Mouse (Mus musculus): ENCODE measurements around the gene Gli2. TPM values are rescaled to one million over a fixed set of nuclear protein-coding genes. Genes with fewer than 3 reads are reported as not detected.

Gene Gli2
- polyA plus RNA-seq, 1 experiment, result 0.65 TPM

DNA sequence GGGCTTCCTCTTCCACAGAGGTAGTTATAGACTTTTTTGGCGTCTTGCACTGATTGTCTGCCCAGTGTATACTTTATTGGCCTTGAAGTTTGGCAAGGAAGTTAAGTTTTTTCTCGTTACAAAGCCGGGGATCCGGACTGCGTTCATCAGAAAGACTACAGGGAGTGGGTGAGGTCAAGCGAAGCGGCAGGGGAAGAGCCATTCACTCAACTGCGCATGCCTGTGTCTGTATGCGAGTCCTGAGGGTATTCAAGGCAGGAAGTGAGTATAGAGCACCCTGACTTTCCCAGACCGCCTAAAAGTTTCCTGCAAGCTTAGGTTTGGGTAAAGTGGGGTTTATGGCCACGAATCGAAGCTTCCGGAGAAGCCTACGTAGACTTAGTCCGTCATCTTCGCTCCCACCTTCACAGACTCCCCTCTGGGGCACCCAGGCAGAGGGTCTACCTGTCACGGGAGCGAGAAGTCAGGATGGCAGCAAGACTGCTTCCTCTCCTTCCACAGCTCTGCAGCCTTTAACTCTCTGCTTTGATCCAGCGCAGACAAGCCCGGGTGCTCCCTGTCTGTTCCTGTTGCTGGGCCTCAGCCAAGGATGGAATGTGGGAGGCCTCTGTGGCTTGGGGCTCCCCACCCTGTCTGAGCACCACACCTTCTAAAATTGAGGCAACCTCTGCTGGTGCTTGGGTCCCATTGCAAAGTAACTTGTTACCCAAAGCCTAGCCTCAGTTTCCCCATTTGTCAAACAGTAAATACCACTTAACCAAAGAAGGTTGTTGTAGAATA lies 11.7 kb upstream of the Gli2 start:
- no peak overlapping the region for H3ac ChIP-seq (ENCODE audit: control insufficient read depth, insufficient read length)
- peaks cover 39% of the 10 kb centered on the region for H3K27me3 ChIP-seq (ENCODE audit: control insufficient read depth, insufficient read depth, insufficient read length)
- no peaks in the 10 kb centered on the region for H3K79me2 ChIP-seq (ENCODE audit: control insufficient read depth, insufficient read depth)
- H3K4me2 ChIP-seq (ENCODE audit: low read depth), result no peak overlapping the region
- TF ChIP-seq REST (IDR thresholded peaks at IDR 0.05; ENCODE audit: insufficient read depth, insufficient read length), result no peak
- TF ChIP-seq MYOD1 (IDR thresholded peaks at IDR 0.05; ENCODE audit: control insufficient read depth in 1 of 3, insufficient read length in 2 of 3, low read depth in 2 of 3), result no peak
- no peaks in the 10 kb centered on the region for H3K36me3 ChIP-seq (ENCODE audit: control insufficient read depth, insufficient read depth)
- H3K4me3 ChIP-seq, result no peak overlapping the region

DNA sequence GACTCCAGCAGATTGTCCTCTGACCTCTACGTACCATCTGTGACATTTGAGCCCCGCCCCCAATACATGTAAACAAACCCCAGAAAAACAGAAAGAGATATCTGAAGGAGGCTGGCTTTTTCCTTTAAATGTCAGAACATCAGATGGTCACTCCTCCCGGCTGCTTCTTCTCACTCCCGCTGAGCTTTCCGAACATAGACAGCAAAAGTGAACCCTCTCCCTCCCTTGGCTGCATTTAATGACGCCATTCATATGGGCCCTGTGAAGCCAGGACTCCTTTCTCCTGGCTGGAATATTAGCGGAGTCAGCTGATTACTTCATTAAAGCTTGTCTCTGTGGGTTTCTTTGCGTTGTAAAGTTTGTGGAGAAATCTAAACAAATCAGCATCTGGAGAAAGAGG lies 3.1 kb upstream of the Gli2 start:
- no peak for TF ChIP-seq SRF (IDR thresholded peaks at IDR 0.05; ENCODE audit: control insufficient read depth, insufficient read length, low read depth)
- no peak for TF ChIP-seq USF1 (IDR thresholded peaks at IDR 0.05; ENCODE audit: low read depth)
- no peak for TF ChIP-seq MYOG (IDR thresholded peaks at IDR 0.05; ENCODE audit: control insufficient read depth in 1 of 3, insufficient read depth in 1 of 3, insufficient read length in 2 of 3, low read depth in 2 of 3)
- no peak for TF ChIP-seq E2F4 (IDR thresholded peaks at IDR 0.05; ENCODE audit: insufficient read depth)
- no peak for TF ChIP-seq MAX (IDR thresholded peaks at IDR 0.05; ENCODE audit: low read depth)
- TF ChIP-seq POLR2AphosphoS2 (IDR thresholded peaks at IDR 0.05; ENCODE audit: insufficient read length, low read depth), result no peak
- no peak for TF ChIP-seq POLR2A (IDR thresholded peaks at IDR 0.05; ENCODE audit: insufficient read length, low read depth)
- no peak for TF ChIP-seq MYOD1 (IDR thresholded peaks at IDR 0.05; ENCODE audit: control insufficient read depth in 1 of 3, insufficient read length in 2 of 3, low read depth in 2 of 3)
- TF ChIP-seq TCF12 (IDR thresholded peaks at IDR 0.05; ENCODE audit: insufficient read depth, poor library complexity, severe bottlenecking), result no peak
- TF ChIP-seq REST (IDR thresholded peaks at IDR 0.05; ENCODE audit: insufficient read depth, insufficient read length), result no peak
- Histone ChIP-seq H3K4me3 (no peak overlapping the region), H3K4me2 (ENCODE audit: low read depth) (no peak overlapping the region), H3K36me3 (ENCODE audit: control insufficient read depth, insufficient read depth) (no peaks in the 10 kb centered on the region), H3ac (ENCODE audit: control insufficient read depth, insufficient read length) (no peak overlapping the region), H3K79me2 (ENCODE audit: control insufficient read depth, insufficient read depth) (no peaks in the 10 kb centered on the region), H3K27me3 (ENCODE audit: control insufficient read depth, insufficient read depth, insufficient read length) (peaks cover 22% of the 10 kb centered on the region)

DNA sequence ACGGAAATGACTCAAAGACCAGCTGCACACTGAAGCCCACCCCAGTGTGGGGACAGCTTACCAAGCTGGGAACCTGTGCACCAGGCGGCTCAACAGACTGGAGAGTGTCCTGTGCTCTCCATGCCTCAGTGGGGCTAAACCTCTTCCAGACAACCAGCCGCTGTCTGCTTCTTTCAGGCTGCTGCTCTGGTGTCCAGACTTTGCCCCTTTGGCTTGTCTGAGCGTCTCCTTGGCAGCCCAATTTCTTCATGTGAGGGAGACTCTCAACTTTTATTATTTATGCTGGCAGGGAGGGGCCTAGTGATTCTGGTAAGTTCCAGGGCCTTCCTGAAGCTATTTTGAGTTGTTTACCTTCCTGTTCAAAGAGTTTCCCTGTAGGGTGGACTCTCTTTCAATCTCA lies 2.4 kb upstream of the Gli2 start:
- H3K4me3 ChIP-seq, result no peak overlapping the region
- H3K79me2 ChIP-seq (ENCODE audit: control insufficient read depth, insufficient read depth), result no peaks in the 10 kb centered on the region
- no peak for TF ChIP-seq POLR2A (IDR thresholded peaks at IDR 0.05; ENCODE audit: insufficient read length, low read depth)
- no peak for TF ChIP-seq REST (IDR thresholded peaks at IDR 0.05; ENCODE audit: insufficient read depth, insufficient read length)
- no peak for TF ChIP-seq MYOG (IDR thresholded peaks at IDR 0.05; ENCODE audit: control insufficient read depth in 1 of 3, insufficient read depth in 1 of 3, insufficient read length in 2 of 3, low read depth in 2 of 3)
- no peak overlapping the region for H3K4me2 ChIP-seq (ENCODE audit: low read depth)
- H3K36me3 ChIP-seq (ENCODE audit: control insufficient read depth, insufficient read depth), result no peaks in the 10 kb centered on the region
- peaks cover 22% of the 10 kb centered on the region for H3K27me3 ChIP-seq (ENCODE audit: control insufficient read depth, insufficient read depth, insufficient read length)
- no peak overlapping the region for H3ac ChIP-seq (ENCODE audit: control insufficient read depth, insufficient read length)

DNA sequence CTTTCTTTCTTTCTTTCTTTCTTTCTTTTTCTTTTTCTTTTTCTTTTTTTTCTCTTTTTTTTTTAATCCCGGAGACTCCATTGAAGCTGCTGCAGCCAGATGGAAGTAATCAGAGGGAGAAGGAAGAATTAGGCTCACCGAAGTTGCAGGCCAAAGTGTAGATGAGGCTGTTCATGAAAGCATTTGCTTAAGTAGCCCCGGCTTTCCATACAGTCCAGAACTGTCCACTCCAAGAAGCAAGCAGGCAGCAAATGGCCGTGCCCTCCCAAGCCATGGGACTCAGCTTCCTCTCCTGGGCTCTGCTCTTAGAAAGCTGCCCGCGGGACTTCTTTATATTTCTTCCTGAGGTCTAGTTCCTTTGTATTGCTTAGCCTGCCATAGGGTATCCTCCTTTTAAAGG lies 1.0 kb upstream of the Gli2 start:
- peak overlapping the region; percentile 24 for H3K4me3 ChIP-seq
- no peak overlapping the region for H3ac ChIP-seq (ENCODE audit: control insufficient read depth, insufficient read length)
- no peak for TF ChIP-seq POLR2AphosphoS2 (IDR thresholded peaks at IDR 0.05; ENCODE audit: insufficient read length, low read depth)
- TF ChIP-seq MAX (IDR thresholded peaks at IDR 0.05; ENCODE audit: low read depth), result no peak
- TF ChIP-seq REST (IDR thresholded peaks at IDR 0.05; ENCODE audit: insufficient read depth, insufficient read length), result no peak
- no peak for TF ChIP-seq POLR2A (IDR thresholded peaks at IDR 0.05; ENCODE audit: insufficient read length, low read depth)
- TF ChIP-seq CEBPB (IDR thresholded peaks at IDR 0.05; ENCODE audit: insufficient read depth, poor library complexity, severe bottlenecking), result no peak
- no peak for TF ChIP-seq SRF (IDR thresholded peaks at IDR 0.05; ENCODE audit: control insufficient read depth, insufficient read length, low read depth)
- TF ChIP-seq E2F4 (IDR thresholded peaks at IDR 0.05; ENCODE audit: insufficient read depth), result no peak
- TF ChIP-seq MYOD1 (IDR thresholded peaks at IDR 0.05; ENCODE audit: control insufficient read depth in 1 of 3, insufficient read length in 2 of 3, low read depth in 2 of 3), result no peak
- no peak for TF ChIP-seq TCF12 (IDR thresholded peaks at IDR 0.05; ENCODE audit: insufficient read depth, poor library complexity, severe bottlenecking)
- TF ChIP-seq USF1 (IDR thresholded peaks at IDR 0.05; ENCODE audit: low read depth), result no peak
- no peak for TF ChIP-seq MYOG (IDR thresholded peaks at IDR 0.05; ENCODE audit: control insufficient read depth in 1 of 3, insufficient read depth in 1 of 3, insufficient read length in 2 of 3, low read depth in 2 of 3)
- no peak for TF ChIP-seq TCF3 (IDR thresholded peaks at IDR 0.05; ENCODE audit: insufficient read length, low read depth)
- no peaks in the 10 kb centered on the region for H3K79me2 ChIP-seq (ENCODE audit: control insufficient read depth, insufficient read depth)
- H3K4me2 ChIP-seq (ENCODE audit: low read depth), result no peak overlapping the region
- H3K27me3 ChIP-seq (ENCODE audit: control insufficient read depth, insufficient read depth, insufficient read length), result peaks cover 15% of the 10 kb centered on the region
- no peaks in the 10 kb centered on the region for H3K36me3 ChIP-seq (ENCODE audit: control insufficient read depth, insufficient read depth)

DNA sequence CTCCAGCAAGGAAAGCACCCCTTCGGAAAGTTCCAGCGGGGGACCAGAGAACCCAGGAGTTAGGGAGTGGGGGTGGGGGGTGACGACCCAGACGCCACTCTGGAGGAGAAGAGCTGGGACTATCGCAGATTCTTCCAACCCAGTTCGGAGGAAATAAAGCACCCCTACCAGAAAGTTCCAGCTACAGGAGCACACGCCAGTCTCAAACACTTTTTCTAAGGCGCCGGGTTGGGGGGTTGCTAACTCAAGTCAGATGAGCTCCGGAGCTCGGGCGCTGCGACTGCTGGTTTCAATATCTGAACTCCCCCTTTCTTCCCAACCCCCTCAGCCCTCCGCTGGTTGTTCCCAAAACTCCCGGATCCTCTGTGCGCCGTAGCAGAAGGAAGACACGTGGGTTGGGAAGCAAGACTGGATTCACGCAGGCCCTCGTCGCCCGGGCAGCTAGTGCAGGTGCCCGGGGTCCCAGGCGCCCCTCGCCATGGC lies 494 bp upstream of the Gli2 start:
- Histone ChIP-seq H3K4me2 (ENCODE audit: low read depth) (peak overlapping the region; percentile 75), H3K36me3 (ENCODE audit: control insufficient read depth, insufficient read depth) (no peaks in the 10 kb centered on the region), H3K4me3 (peak overlapping the region; percentile 24), H3ac (ENCODE audit: control insufficient read depth, insufficient read length) (peak overlapping the region; percentile 46), H3K79me2 (ENCODE audit: control insufficient read depth, insufficient read depth) (no peaks in the 10 kb centered on the region), H3K27me3 (ENCODE audit: control insufficient read depth, insufficient read depth, insufficient read length) (peaks cover 13% of the 10 kb centered on the region)
- TF ChIP-seq TCF3 (IDR thresholded peaks at IDR 0.05; ENCODE audit: insufficient read length, low read depth), result no peak
- no peak for TF ChIP-seq E2F4 (IDR thresholded peaks at IDR 0.05; ENCODE audit: insufficient read depth)
- no peak for TF ChIP-seq MAX (IDR thresholded peaks at IDR 0.05; ENCODE audit: low read depth)
- TF ChIP-seq SRF (IDR thresholded peaks at IDR 0.05; ENCODE audit: control insufficient read depth, insufficient read length, low read depth), result no peak
- no peak for TF ChIP-seq CEBPB (IDR thresholded peaks at IDR 0.05; ENCODE audit: insufficient read depth, poor library complexity, severe bottlenecking)
- TF ChIP-seq TCF12 (IDR thresholded peaks at IDR 0.05; ENCODE audit: insufficient read depth, poor library complexity, severe bottlenecking), result no peak
- TF ChIP-seq USF1 (IDR thresholded peaks at IDR 0.05; ENCODE audit: low read depth), result no peak
- TF ChIP-seq MYOG (IDR thresholded peaks at IDR 0.05; ENCODE audit: control insufficient read depth in 1 of 3, insufficient read depth in 1 of 3, insufficient read length in 2 of 3, low read depth in 2 of 3), result no peak
- no peak for TF ChIP-seq POLR2AphosphoS2 (IDR thresholded peaks at IDR 0.05; ENCODE audit: insufficient read length, low read depth)
- TF ChIP-seq MYOD1 (IDR thresholded peaks at IDR 0.05; ENCODE audit: control insufficient read depth in 1 of 3, insufficient read length in 2 of 3, low read depth in 2 of 3), result no peak
- no peak for TF ChIP-seq REST (IDR thresholded peaks at IDR 0.05; ENCODE audit: insufficient read depth, insufficient read length)
- no peak for TF ChIP-seq POLR2A (IDR thresholded peaks at IDR 0.05; ENCODE audit: insufficient read length, low read depth)

Measured in myocyte (in vitro differentiated cells).